Mouse (Mus musculus) lung, embryonic 16.5 days (tissue): ENCODE data around the gene Zfp936. TPM values are rescaled to one million over a fixed set of nuclear protein-coding genes. Genes with fewer than 3 reads are reported as not detected.
"Not testable (repeated sequence)": the region's sequence is repeated elsewhere in the genome, so short reads cannot be mapped to it uniquely, and the experiment has no call there.

Experiments
- ATAC-seq: fragments of 200-750 bp; cut with Nextera tagmentation; 2 replicates; pipeline ENCODE4 v1.8.0; 2017; ENCODE audit warnings: low read depth, mild to moderate bottlenecking, moderate library complexity
- H3K27ac ChIP-seq: fragments of 300-500 bp; sonication (generic); 2 replicates; pipeline ENCODE4 v1.5.1; 2014; ENCODE audit warnings: mild to moderate bottlenecking, control low read depth, low read length
- H3K27me3 ChIP-seq: fragments of 300-500 bp; sonication (generic); 2 replicates; pipeline ENCODE4 v1.6.1; 2014; ENCODE audit warnings: low read depth, low read length, mixed read lengths; ENCODE audit not compliant: control insufficient read depth, insufficient read depth
- H3K36me3 ChIP-seq: fragments of 300-500 bp; sonication (generic); 2 replicates; pipeline ENCODE4 v1.6.1; 2014; ENCODE audit warnings: low read length; ENCODE audit not compliant: control insufficient read depth, insufficient read depth
- H3K4me1 ChIP-seq: fragments of 300-500 bp; sonication (generic); replicated peaks from 2 replicates; pipeline ENCODE4 v1.6.1; 2014; ENCODE audit warnings: low read length, mixed read lengths; ENCODE audit not compliant: control insufficient read depth, insufficient read depth
- H3K4me2 ChIP-seq: fragments of 300-500 bp; sonication (generic); 2 replicates; pipeline ENCODE4 v1.6.1; 2014; ENCODE audit warnings: low read depth, low read length, control low read depth
- H3K4me3 ChIP-seq: fragments of 300-500 bp; sonication (generic); 2 replicates; pipeline ENCODE4 v1.5.1; 2014; ENCODE audit warnings: mild to moderate bottlenecking, low read length, control low read depth
- H3K9ac ChIP-seq: fragments of 300-500 bp; sonication (generic); 2 replicates; pipeline ENCODE4 v1.6.1; 2014; ENCODE audit warnings: low read length, control low read depth
- H3K9me3 ChIP-seq: fragments of 300-500 bp; sonication (generic); 2 replicates; pipeline ENCODE4 v1.6.1; 2016; ENCODE audit warnings: low read length; ENCODE audit not compliant: control insufficient read depth
- WGBS: fragments of 180-500 bp; shearing (Covaris S2); extraction: QIAGEN DNeasy Blood & Tissue Kit; methylation state at CpG from one replicate; pipeline ENCODE4 v1.1.7; 2014; 5-methylcytosine and 5-hydroxymethylcytosine counted together
- polyA plus RNA-seq: library from polyadenylated mRNA; unstranded; fragments of >200 nt; fragmentation: Nextera tagmentation; extraction: Ambion mirVana; gene quantifications from 2 replicates; pipeline ENCODE4 v1.2.1, GENCODE M21; 2015

The Zfp936 gene
- not detected in 2 replicates for polyA plus RNA-seq

DNA sequence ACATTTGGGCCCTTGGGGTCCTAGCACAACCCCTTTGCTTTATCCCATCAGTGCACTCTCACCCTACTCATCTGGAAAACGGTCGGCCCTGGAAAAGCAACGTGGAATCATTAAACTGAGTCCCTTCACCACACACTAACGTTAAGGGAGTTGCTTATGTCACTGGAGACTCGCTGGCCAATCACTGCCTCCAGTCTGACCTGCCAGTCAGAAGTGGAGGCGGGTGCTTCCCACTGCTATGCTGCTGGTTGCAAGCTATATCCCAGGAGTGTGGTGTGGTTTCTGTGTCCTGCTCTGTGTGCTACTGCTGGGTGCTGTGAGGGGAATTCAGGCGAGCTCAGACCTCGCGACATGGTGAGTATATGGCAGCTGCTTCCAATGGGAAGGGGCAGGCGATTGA is at the start of gene Zfp936:
Zfp936 (plus strand) TSS at position 301 of the 400 bp plus-strand sequence.
- not testable (repeated sequence) for H3K27ac ChIP-seq, H3K9ac ChIP-seq, ATAC-seq, H3K4me2 ChIP-seq, H3K4me1 ChIP-seq, H3K4me3 ChIP-seq, H3K36me3 ChIP-seq, H3K9me3 ChIP-seq, H3K27me3 ChIP-seq
- 78% methylated on average over 10 of the region's 10 CpGs for WGBS

- Histone ChIP-seq H3K9me3 (no peaks in the 10 kb centered on the region; the same call in 1 of the 2 replicates), H3K4me2 (no peak overlapping the region), H3K4me3 (no peak overlapping the region), H3K4me1 (no peaks in the 10 kb centered on the region), H3K36me3 (no peaks in the 10 kb centered on the region), H3K27ac (no peak overlapping the region), H3K9ac (no peak overlapping the region), H3K27me3 (no peaks in the 10 kb centered on the region)
- ATAC-seq = no peak
- WGBS = 79% methylated on average over 8 of the region's 8 CpGs
These were observed 36.2 kb upstream of the Zfp936 start for GRCm38 (mm10) chr7:43077831-43078230.

DNA sequence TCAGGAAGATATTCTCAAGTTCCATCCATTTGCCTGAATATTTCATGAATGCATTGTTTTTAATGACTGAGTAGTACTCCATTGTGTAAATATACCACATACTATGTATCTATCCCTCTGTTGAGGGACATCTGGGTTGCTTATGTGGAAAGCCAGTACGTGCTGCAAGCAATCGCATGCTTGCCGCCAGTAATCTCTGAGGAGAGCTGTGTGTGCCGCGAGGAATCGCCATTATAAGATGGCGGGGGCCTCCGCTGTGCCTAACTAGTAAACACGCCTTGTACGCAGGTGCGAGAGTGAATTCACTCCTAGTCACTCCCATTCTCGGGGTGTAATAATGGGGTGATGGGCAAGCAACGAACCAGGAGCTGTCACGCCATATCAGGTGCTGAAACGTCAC is 14.7 kb downstream of the Zfp936 start:
- not testable (repeated sequence) for ATAC-seq, H3K27me3 ChIP-seq, H3K27ac ChIP-seq, H3K4me1 ChIP-seq, H3K9ac ChIP-seq, H3K4me2 ChIP-seq, H3K36me3 ChIP-seq, H3K4me3 ChIP-seq
- WGBS = 91% methylated on average over 12 of the region's 15 CpGs
- peaks cover 22% of the 10 kb centered on the region for H3K9me3 ChIP-seq

GRCm38 (mm10) chr7:43164121-43164520 is 50.1 kb downstream of the Zfp936 start:
- 67% methylated on average over 4 of the region's 4 CpGs for WGBS
- not testable (repeated sequence) for H3K4me1 ChIP-seq, H3K36me3 ChIP-seq, H3K4me2 ChIP-seq, H3K9ac ChIP-seq, H3K4me3 ChIP-seq, H3K27ac ChIP-seq, H3K27me3 ChIP-seq, ATAC-seq
- peaks cover 25% of the 10 kb centered on the region for H3K9me3 ChIP-seq

GRCm38 (mm10) chr7:43167101-43167500 is 53.1 kb downstream of the Zfp936 start:
- not testable (repeated sequence) for H3K36me3 ChIP-seq, H3K4me2 ChIP-seq, H3K27ac ChIP-seq, H3K9ac ChIP-seq, H3K4me3 ChIP-seq, ATAC-seq, H3K27me3 ChIP-seq, H3K4me1 ChIP-seq
- WGBS = 72% methylated on average over 4 of the region's 4 CpGs
- peaks cover 25% of the 10 kb centered on the region for H3K9me3 ChIP-seq

DNA sequence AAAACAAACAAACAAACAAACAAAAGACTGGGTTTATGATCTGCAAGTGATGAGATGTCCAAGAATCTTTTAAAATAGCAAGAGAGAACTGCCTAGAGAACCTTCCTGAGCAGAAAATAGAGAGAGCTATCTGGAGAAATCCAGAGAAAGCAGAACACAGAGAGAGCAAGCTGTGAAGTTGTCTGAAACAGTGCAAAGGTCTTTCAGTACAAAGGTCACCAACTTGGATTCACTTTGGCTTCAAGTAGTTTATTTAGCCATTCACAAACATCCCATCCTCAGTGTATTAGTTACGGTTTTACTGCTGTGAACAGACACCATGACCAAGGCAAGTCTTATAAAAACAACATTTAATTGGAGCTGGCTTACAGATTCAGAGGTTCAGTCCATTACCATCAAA is 53.8 kb downstream of the Zfp936 start:
- ATAC-seq, H3K4me1 ChIP-seq, H3K27me3 ChIP-seq, H3K9ac ChIP-seq, H3K4me2 ChIP-seq, H3K27ac ChIP-seq, H3K4me3 ChIP-seq, H3K36me3 ChIP-seq: not testable (repeated sequence)
- 78% methylated on average over 1 of the region's 1 CpGs for WGBS
- H3K9me3 ChIP-seq = peaks cover 24% of the 10 kb centered on the region; the same call in 1 of the 2 replicates

DNA sequence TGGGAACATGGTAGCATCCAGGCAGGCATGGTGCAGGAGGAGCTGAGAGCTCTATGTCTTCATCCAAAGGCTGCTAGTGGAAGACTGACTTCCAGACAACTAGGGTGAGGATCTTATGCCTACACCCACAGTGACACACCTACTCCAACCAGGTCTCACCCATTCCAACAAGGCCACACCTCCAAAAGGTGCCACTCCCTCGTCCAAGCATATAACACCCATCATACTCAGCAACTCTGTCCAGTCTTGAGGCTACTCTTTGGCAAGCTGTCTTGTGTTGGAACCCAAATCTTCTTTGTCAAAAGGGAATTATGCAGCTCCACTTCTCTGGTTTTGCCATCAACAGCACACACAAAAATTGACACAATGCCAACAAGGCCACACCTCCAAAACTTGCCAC is 54.2 kb downstream of the Zfp936 start:
- not testable (repeated sequence) for H3K27ac ChIP-seq, H3K4me3 ChIP-seq, ATAC-seq, H3K4me2 ChIP-seq, H3K4me1 ChIP-seq, H3K9ac ChIP-seq, H3K36me3 ChIP-seq, H3K27me3 ChIP-seq
- whole genome bisulfite sequencing = 29% methylated on average over 1 of the region's 1 CpGs
- peaks cover 23% of the 10 kb centered on the region; the same call in 1 of the 2 replicates for H3K9me3 ChIP-seq

DNA sequence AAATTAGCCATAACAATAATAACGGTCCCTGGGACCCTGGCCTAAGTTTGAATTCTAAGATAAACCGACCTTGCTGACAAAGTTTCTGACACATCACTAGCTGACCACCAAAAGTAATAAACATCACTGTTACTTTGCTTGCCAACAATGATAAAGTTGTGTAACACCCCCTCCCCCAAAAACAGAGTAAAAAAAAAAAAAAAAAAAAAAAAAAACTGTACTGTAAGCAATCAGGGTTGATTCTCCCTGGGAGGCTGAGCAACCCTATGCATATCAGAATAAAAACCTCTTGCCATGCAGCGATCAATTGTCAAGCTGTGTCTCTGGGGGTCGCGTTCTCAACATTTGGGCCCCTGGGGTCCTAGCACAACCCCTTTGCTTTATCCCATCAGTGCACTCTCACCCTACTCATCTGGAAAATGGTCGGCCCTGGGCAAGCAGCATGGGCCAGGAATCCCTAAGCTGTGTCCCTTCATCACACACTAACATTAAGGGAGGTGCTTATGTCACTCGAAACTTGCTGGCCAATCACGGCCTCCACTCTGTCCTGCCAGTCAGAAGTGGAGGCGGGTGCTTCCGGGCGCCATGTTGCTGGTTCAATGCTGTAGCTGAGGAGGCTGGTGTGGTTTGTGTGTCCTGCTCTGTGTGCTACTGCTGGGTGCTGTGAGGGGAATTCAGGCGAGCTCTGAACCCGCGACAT is 63.1 kb downstream of the Zfp936 start:
- 80% methylated on average over 14 of the region's 14 CpGs for WGBS
- Histone ChIP-seq H3K27me3 (no peaks in the 10 kb centered on the region), H3K9ac (no peak overlapping the region), H3K4me3 (no peak overlapping the region), H3K27ac (no peak overlapping the region), H3K4me2 (no peak overlapping the region), H3K9me3 (peaks cover 21% of the 10 kb centered on the region), H3K4me1 (no peaks in the 10 kb centered on the region), H3K36me3 (no peaks in the 10 kb centered on the region)
- ATAC-seq = no peak

DNA sequence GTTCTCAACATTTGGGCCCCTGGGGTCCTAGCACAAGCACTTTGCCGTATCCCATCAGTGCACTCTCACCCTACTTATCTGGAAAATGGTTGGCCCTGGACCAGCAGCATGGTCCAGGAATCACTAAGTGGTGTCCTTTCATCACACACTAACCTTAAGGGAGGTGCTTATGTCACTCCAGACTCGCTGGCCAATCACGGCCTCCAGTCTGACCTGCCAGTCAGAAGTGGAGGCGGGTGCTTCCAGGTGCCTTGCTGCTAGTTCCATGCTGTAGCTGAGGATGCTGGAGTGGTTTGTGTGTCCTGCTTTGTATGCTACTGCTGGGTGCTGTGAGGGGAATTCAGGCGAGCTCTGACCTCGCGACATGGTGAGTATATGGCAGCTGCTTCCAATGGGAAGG is 99.8 kb downstream of the Zfp936 start:
- H3K4me3 ChIP-seq, H3K27me3 ChIP-seq, H3K36me3 ChIP-seq, ATAC-seq, H3K4me1 ChIP-seq, H3K9me3 ChIP-seq, H3K9ac ChIP-seq, H3K27ac ChIP-seq, H3K4me2 ChIP-seq: not testable (repeated sequence)
- 72% methylated on average over 7 of the region's 7 CpGs for WGBS
